Mouse (Mus musculus): ENCODE data around the gene Atxn1. TPM values are rescaled to one million over a fixed set of nuclear protein-coding genes. Genes with fewer than 3 reads are reported as not detected.

The Atxn1 gene
- total and polyA plus RNA-seq, 3 experiments: 0.39 to 1.1 TPM; not detected in 1

DNA sequence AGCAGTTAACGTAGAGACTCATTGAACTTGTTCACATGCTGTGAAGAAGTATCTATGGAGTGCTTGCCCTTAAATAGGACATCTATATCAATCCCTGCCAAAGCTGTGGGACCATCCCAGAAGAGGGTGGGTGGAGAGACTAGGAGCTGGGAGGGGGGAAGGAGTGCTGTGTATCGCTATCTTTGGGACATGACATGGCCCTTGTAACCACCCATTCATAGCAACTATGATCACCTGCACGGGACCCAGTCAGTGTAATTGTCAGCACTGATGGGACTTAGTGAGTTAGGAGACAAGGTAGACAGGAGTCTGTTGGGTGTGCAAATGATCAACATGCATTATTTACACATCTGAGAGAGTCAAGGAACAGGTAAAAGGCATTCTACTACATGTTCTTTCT is 405.6 kb downstream of the Atxn1 start:
- DNase-seq (ENCODE audit: low read depth, low spot score): no peak
- no peak overlapping the region for H3K4me3 ChIP-seq (ENCODE audit: control insufficient read depth in 1 of 2, insufficient read depth in 1 of 2, low read depth in 2 of 2, low read length in 2 of 2)
- H3K27me3 ChIP-seq (ENCODE audit: control insufficient read depth in 1 of 2, insufficient read depth in 2 of 2, low read length in 2 of 2): no peaks in the 10 kb centered on the region
- H3K4me1 ChIP-seq (ENCODE audit: control insufficient read depth in 1 of 2, insufficient read depth in 2 of 2, low read length in 2 of 2): no peaks in the 10 kb centered on the region
- H3K9ac ChIP-seq (ENCODE audit: control insufficient read depth, low read depth, low read length, poor library complexity, severe bottlenecking): no peak overlapping the region
- H3K9me3 ChIP-seq (replicated peaks; ENCODE audit: insufficient read depth, low read length): no peaks in the 10 kb centered on the region
- H3K36me3 ChIP-seq (ENCODE audit: control insufficient read depth in 1 of 2, insufficient read depth in 2 of 2, low read length in 2 of 2): no peaks in the 10 kb centered on the region
- H3K79me2 ChIP-seq (ENCODE audit: control insufficient read depth, insufficient read depth, low read length, poor library complexity): no peaks in the 10 kb centered on the region
- TF ChIP-seq POLR2A (IDR thresholded peaks at IDR 0.05; ENCODE audit: control insufficient read depth in 1 of 2, insufficient read depth in 1 of 2, low read depth in 1 of 2, low read length in 2 of 2, poor library complexity in 1 of 2) (no peak), USF1 (IDR thresholded peaks at IDR 0.05; ENCODE audit: low read depth, low read length) (no peak)
- H3K27ac ChIP-seq (ENCODE audit: control insufficient read depth, low read depth, low read length): no peak overlapping the region

DNA sequence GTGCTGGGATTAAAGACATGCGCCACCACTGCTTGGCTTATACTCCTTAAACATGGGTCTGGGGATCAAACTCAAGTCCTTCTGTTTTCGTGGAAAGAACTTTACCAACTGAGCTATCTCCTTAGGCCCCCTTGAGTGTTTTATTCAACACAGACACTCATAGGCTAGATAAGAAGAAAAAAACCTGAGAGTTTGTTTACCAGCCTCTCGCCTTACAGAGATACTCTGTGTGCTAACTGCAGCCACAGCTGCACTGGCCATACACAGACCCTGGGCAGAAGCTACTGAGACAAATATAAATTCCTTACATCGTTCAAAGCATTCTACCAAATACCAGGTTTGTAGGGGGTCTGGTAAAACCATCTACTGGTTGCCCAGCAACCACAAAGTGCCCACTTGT is 406.4 kb downstream of the Atxn1 start:
- TF ChIP-seq USF1 (IDR thresholded peaks at IDR 0.05; ENCODE audit: low read depth, low read length) (no peak), MYC (IDR thresholded peaks at IDR 0.05; ENCODE audit: low read depth, low read length) (no peak), MEF2A (IDR thresholded peaks at IDR 0.05; ENCODE audit: extremely low read depth, insufficient replicate concordance, low read depth, low read length, poor library complexity, severe bottlenecking) (no peak), EP300 (IDR thresholded peaks at IDR 0.05; ENCODE audit: low read depth in 1 of 2, low read length in 2 of 2) (no peak), TBP (IDR thresholded peaks at IDR 0.05; ENCODE audit: low read depth, low read length) (no peak), KAT2A (conservative IDR thresholded peaks at IDR 0.05; ENCODE audit: low read depth, low read length) (no peak), MAZ (IDR thresholded peaks at IDR 0.05; ENCODE audit: low read depth, low read length) (no peak), MXI1 (IDR thresholded peaks at IDR 0.05; ENCODE audit: low read depth, low read length) (no peak), HCFC1 (IDR thresholded peaks at IDR 0.05; ENCODE audit: low read depth, low read length) (no peak), MAX (IDR thresholded peaks at IDR 0.05; ENCODE audit: low read length) (no peak), TAL1 (IDR thresholded peaks at IDR 0.05; ENCODE audit: low read length) (no peak), CTCF (IDR thresholded peaks at IDR 0.05 in 2 of 3, conservative IDR thresholded peaks at IDR 0.05 in 1 of 3; ENCODE audit: control insufficient read depth in 1 of 3, insufficient read depth in 1 of 3, low read depth in 2 of 3, low read length in 3 of 3, poor library complexity in 1 of 3, severe bottlenecking in 1 of 3) (no peak)
- Histone ChIP-seq H3K4me1 (ENCODE audit: control insufficient read depth in 1 of 2, insufficient read depth in 2 of 2, low read length in 2 of 2) (no peaks in the 10 kb centered on the region), H3K79me2 (ENCODE audit: control insufficient read depth, insufficient read depth, low read length, poor library complexity) (no peaks in the 10 kb centered on the region), H3K9ac (ENCODE audit: control insufficient read depth, low read depth, low read length, poor library complexity, severe bottlenecking) (no peak overlapping the region), H3K27me3 (ENCODE audit: control insufficient read depth in 1 of 2, insufficient read depth in 2 of 2, low read length in 2 of 2) (no peaks in the 10 kb centered on the region), H3K9me3 (replicated peaks; ENCODE audit: insufficient read depth, low read length) (no peaks in the 10 kb centered on the region), H3K36me3 (ENCODE audit: control insufficient read depth in 1 of 2, insufficient read depth in 2 of 2, low read length in 2 of 2) (no peaks in the 10 kb centered on the region), H3K4me3 (ENCODE audit: control insufficient read depth in 1 of 2, insufficient read depth in 1 of 2, low read depth in 2 of 2, low read length in 2 of 2) (no peak overlapping the region), H3K27ac (ENCODE audit: control insufficient read depth, low read depth, low read length) (no peak overlapping the region)
- no peak for DNase-seq (ENCODE audit: low read depth, low spot score)

DNA sequence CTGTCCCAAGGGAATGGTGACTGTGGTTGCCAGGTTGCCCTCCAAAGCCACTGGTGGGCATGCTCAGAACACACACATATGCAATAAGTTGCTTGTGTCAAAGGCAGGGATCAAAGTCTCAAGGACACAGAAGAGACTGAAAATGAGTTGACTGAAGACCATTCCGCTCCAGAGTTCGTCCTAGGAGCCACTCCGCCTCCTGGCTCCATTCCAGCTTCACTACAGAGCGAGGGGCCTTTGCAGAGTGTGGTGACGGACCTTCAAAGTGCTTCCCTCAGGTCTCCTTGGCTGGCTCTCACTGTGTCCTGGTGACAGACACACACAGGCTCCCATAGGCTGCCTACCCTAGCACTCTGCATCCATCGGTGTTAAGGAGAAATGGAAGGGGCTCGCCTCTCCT is 411.1 kb downstream of the Atxn1 start:
- Histone ChIP-seq H3K9ac (ENCODE audit: control insufficient read depth, low read depth, low read length, poor library complexity, severe bottlenecking) (no peak overlapping the region), H3K27ac (ENCODE audit: control insufficient read depth, low read depth, low read length) (no peak overlapping the region)

More for the DNA sequence above, 411.1 kb downstream of the Atxn1 start:
- no peaks in the 10 kb centered on the region for H3K4me1 ChIP-seq (ENCODE audit: control insufficient read depth in 1 of 2, insufficient read depth in 2 of 2, low read length in 2 of 2)
- H3K27me3 ChIP-seq (ENCODE audit: control insufficient read depth in 1 of 2, insufficient read depth in 2 of 2, low read length in 2 of 2): no peaks in the 10 kb centered on the region
- H3K79me2 ChIP-seq (ENCODE audit: control insufficient read depth, insufficient read depth, low read length, poor library complexity): no peaks in the 10 kb centered on the region
- TF ChIP-seq ZC3H11A (IDR thresholded peaks at IDR 0.05; ENCODE audit: low read depth, low read length) (no peak), MYB (IDR thresholded peaks at IDR 0.05; ENCODE audit: low read depth, low read length) (no peak), MAX (IDR thresholded peaks at IDR 0.05; ENCODE audit: low read length) (no peak), GABPA (IDR thresholded peaks at IDR 0.05; ENCODE audit: low read depth, low read length) (no peak), TBP (IDR thresholded peaks at IDR 0.05; ENCODE audit: low read depth, low read length) (no peak), KAT2A (conservative IDR thresholded peaks at IDR 0.05; ENCODE audit: low read depth, low read length) (no peak), RAD21 (IDR thresholded peaks at IDR 0.05; ENCODE audit: low read depth, low read length) (no peak), MYC (IDR thresholded peaks at IDR 0.05; ENCODE audit: low read depth, low read length) (no peak), UBTF (IDR thresholded peaks at IDR 0.05; ENCODE audit: borderline replicate concordance, insufficient read depth, low read depth, low read length) (no peak), ZKSCAN1 (IDR thresholded peaks at IDR 0.05; ENCODE audit: low read depth, low read length) (no peak), SIN3A (IDR thresholded peaks at IDR 0.05; ENCODE audit: low read length) (no peak), CHD2 (IDR thresholded peaks at IDR 0.05; ENCODE audit: low read length) (no peak)
- H3K36me3 ChIP-seq (ENCODE audit: control insufficient read depth in 1 of 2, insufficient read depth in 2 of 2, low read length in 2 of 2): no peaks in the 10 kb centered on the region
- DNase-seq (ENCODE audit: low read depth, low spot score): no peak
- H3K4me3 ChIP-seq (ENCODE audit: control insufficient read depth in 1 of 2, insufficient read depth in 1 of 2, low read depth in 2 of 2, low read length in 2 of 2): no peak overlapping the region
- H3K9me3 ChIP-seq (replicated peaks; ENCODE audit: insufficient read depth, low read length): no peaks in the 10 kb centered on the region
